Mouse (Mus musculus) ovary, postnatal 10 days (tissue): ENCODE measurements around the gene A930017K11Rik.
A peak's percentile ranks its signal among the peaks of the same experiment; 100 is the strongest.

Source experiments
- DNase-seq: peaks from one replicate; pipeline ENCODE4 v3.0.0; 2022; ENCODE audit warnings: low spot score

Gene A930017K11Rik

GRCm38 (mm10) chr17:25958771-25959494 lies 6.6 kb upstream of the A930017K11Rik start:
- DNase-seq, result no peak

- DNase-seq, result no peak
These were observed 5.3 kb upstream of the A930017K11Rik start for GRCm38 (mm10) chr17:25957586-25958051.

- DNase-seq, result no peak
These were observed 4.3 kb upstream of the A930017K11Rik start for GRCm38 (mm10) chr17:25956631-25957030.

GRCm38 (mm10) chr17:25956201-25956600 lies 3.8 kb upstream of the A930017K11Rik start:
- no peak for DNase-seq

- no peak for DNase-seq
These were observed 3.4 kb upstream of the A930017K11Rik start for GRCm38 (mm10) chr17:25955736-25956135.

- no peak for DNase-seq
These were observed 2.3 kb upstream of the A930017K11Rik start for GRCm38 (mm10) chr17:25954671-25955070.

- DNase-seq, result no peak
These were observed 796 bp upstream of the A930017K11Rik start for GRCm38 (mm10) chr17:25953161-25953560.

GRCm38 (mm10) chr17:25951225-25951802 lies 1.1 kb downstream of the A930017K11Rik start:
- no peak for DNase-seq

- no peak for DNase-seq
These were observed 1.7 kb downstream of the A930017K11Rik start for GRCm38 (mm10) chr17:25950706-25951105.

- DNase-seq, result no peak
These were observed 2.4 kb downstream of the A930017K11Rik start for GRCm38 (mm10) chr17:25949981-25950380.

- no peak for DNase-seq
These were observed 4.3 kb downstream of the A930017K11Rik start for GRCm38 (mm10) chr17:25948051-25948450.

GRCm38 (mm10) chr17:25947576-25947975 lies 4.8 kb downstream of the A930017K11Rik start:
- DNase-seq, result no peak

GRCm38 (mm10) chr17:25946891-25947290 lies 5.5 kb downstream of the A930017K11Rik start:
- DNase-seq, result no peak

- DNase-seq, result no peak
These were observed 6.0 kb downstream of the A930017K11Rik start for GRCm38 (mm10) chr17:25946349-25946748.

- DNase-seq, result no peak
These were observed 6.7 kb downstream of the A930017K11Rik start for GRCm38 (mm10) chr17:25945517-25946155.

- DNase-seq, result no peak
These were observed 7.8 kb downstream of the A930017K11Rik start, which contains the start of the genes Pigq and Nhlrc4 for GRCm38 (mm10) chr17:25944366-25945163. Pigq (minus strand) TSS chr17:25944936. Nhlrc4 (minus strand) TSS chr17:25944961.

GRCm38 (mm10) chr17:25943769-25944168 lies 8.6 kb downstream of the A930017K11Rik start:
- no peak for DNase-seq

GRCm38 (mm10) chr17:25943221-25943620 lies 9.1 kb downstream of the A930017K11Rik start:
- no peak for DNase-seq

GRCm38 (mm10) chr17:25942597-25943151 lies 9.7 kb downstream of the A930017K11Rik start:
- DNase-seq, result no peak

GRCm38 (mm10) chr17:25941511-25942241 lies 10.7 kb downstream of the A930017K11Rik start:
- DNase-seq, result peak; percentile 72

GRCm38 (mm10) chr17:25934526-25934925 lies 17.8 kb downstream of the A930017K11Rik start:
- DNase-seq, result no peak
